Mouse (Mus musculus) urinary bladder, postnatal 0 days (tissue): ENCODE measurements around the gene Trabd. TPM values are rescaled to one million over a fixed set of nuclear protein-coding genes. Genes with fewer than 3 reads are reported as not detected.

Source experiments
- polyA plus RNA-seq: library from polyadenylated mRNA; unstranded; fragments of >200 nt; fragmentation: Nextera tagmentation; extraction: Ambion mirVana; gene quantifications from 2 replicates; pipeline ENCODE4 v1.2.1, GENCODE M21; 2015

Trabd gene
- polyA plus RNA-seq, result 32.1 and 35.5 TPM in 2 replicates

GRCm38 (mm10) chr15:89074613-89075477 is at the start of gene Trabd:
Trabd (plus strand) TSS chr15:89075124.

GRCm38 (mm10) chr15:89059161-89059931 is 15.6 kb upstream of the Trabd start, which contains the start of gene Panx2:
Panx2 (plus strand) TSS chr15:89059734.

GRCm38 (mm10) chr15:89088607-89089247 is 13.8 kb downstream of the Trabd start, which contains the start of gene Selenoo:
Selenoo (plus strand) TSS chr15:89089084.

GRCm38 (mm10) chr15:89122649-89123366 is 47.9 kb downstream of the Trabd start, which contains the start of gene Tubgcp6:
Tubgcp6 (minus strand) TSS chr15:89123112.

GRCm38 (mm10) chr15:89128382-89129350 is 53.7 kb downstream of the Trabd start, which contains the start of gene Hdac10:
Hdac10 (minus strand) TSS chr15:89128700.

Other genes with a start within 250 kb of the Trabd start
- 30.5 and 37.7 TPM in 2 replicates for gene Pim3, start 212.9 kb upstream of the Trabd start, polyA plus RNA-seq
- not detected in 2 replicates for gene Ttll8, start 120.7 kb upstream of the Trabd start, polyA plus RNA-seq
- not detected in 2 replicates for gene Mlc1, start 96.1 kb upstream of the Trabd start, polyA plus RNA-seq
- gene Mov10l1, start 92.2 kb upstream of the Trabd start, polyA plus RNA-seq, result 0.10 TPM in 1 of 2 replicates, not detected in the other
- gene Panx2, start 15.4 kb upstream of the Trabd start, polyA plus RNA-seq, result 0.24 and 0.30 TPM in 2 replicates
- 12.3 and 12.6 TPM in 2 replicates for gene Selenoo, start 14.0 kb downstream of the Trabd start, polyA plus RNA-seq
- gene Tubgcp6, start 48.0 kb downstream of the Trabd start, polyA plus RNA-seq, result 5.0 and 5.2 TPM in 2 replicates
- 11.7 and 14.0 TPM in 2 replicates for gene Hdac10, start 53.6 kb downstream of the Trabd start, polyA plus RNA-seq
- 6.3 and 6.7 TPM in 2 replicates for gene Mapk12, start 65.6 kb downstream of the Trabd start, polyA plus RNA-seq
- 2.8 and 3.0 TPM in 2 replicates for gene Mapk11, start 74.5 kb downstream of the Trabd start, polyA plus RNA-seq
- 109 and 111 TPM in 2 replicates for gene Plxnb2, start 105.7 kb downstream of the Trabd start, polyA plus RNA-seq
- gene Dennd6b, start 121.4 kb downstream of the Trabd start, polyA plus RNA-seq, result 3.4 and 4.0 TPM in 2 replicates
- 16.6 and 18.9 TPM in 2 replicates for gene Ppp6r2, start 136.4 kb downstream of the Trabd start, polyA plus RNA-seq
- gene Sbf1, start 240.2 kb downstream of the Trabd start, polyA plus RNA-seq, result 30.5 and 30.9 TPM in 2 replicates
- gene Adm2, start 247.6 kb downstream of the Trabd start, polyA plus RNA-seq, result 0.40 and 0.57 TPM in 2 replicates